Mouse (Mus musculus) C2C12 (cell line): Measurements from ENCODE around the gene Vmn1r123. TPM values are rescaled to one million over a fixed set of nuclear protein-coding genes. Genes with fewer than 3 reads are reported as not detected.
"Not testable (repeated sequence)": the region's sequence is repeated elsewhere in the genome, so short reads cannot be mapped to it uniquely, and the experiment has no call there.

Source experiments
- H3K27me3 ChIP-seq: one replicate; pipeline ENCODE4 v1.6.1; 2011; ENCODE audit not compliant: control insufficient read depth, insufficient read depth, insufficient read length
- H3K36me3 ChIP-seq: one replicate; pipeline ENCODE4 v1.6.1; 2011; ENCODE audit not compliant: control insufficient read depth, insufficient read depth
- H3K4me3 ChIP-seq: one replicate; pipeline ENCODE4 v1.5.1; 2011; ENCODE audit warnings: mild to moderate bottlenecking, control low read depth; ENCODE audit not compliant: poor library complexity, insufficient read depth, severe bottlenecking
- H3K79me2 ChIP-seq: one replicate; pipeline ENCODE4 v1.6.1; 2011; ENCODE audit not compliant: control insufficient read depth, insufficient read depth
- H3K79me3 ChIP-seq: one replicate; pipeline ENCODE4 v1.6.1; 2011; ENCODE audit warnings: low read depth, control low read depth
- H3ac ChIP-seq: one replicate; pipeline ENCODE3; 2011; ENCODE audit warnings: low read depth; ENCODE audit not compliant: control insufficient read depth, insufficient read length
- long read RNA-seq, 2 experiments: library from polyadenylated mRNA; unstranded; transcript quantifications; one replicate each; pipeline ENCODE4 v2.0.0; 2019 to 2020
- polyA plus RNA-seq: library from polyadenylated mRNA; unstranded; fragments of >200 nt; fragmentation: generic; extraction: Trizol; gene quantifications from one replicate; pipeline ENCODE4 v1.2.1, GENCODE M21; 2012; ENCODE audit warnings: missing spikeins

The Vmn1r123 gene
- polyA plus RNA-seq, result not detected
- long read RNA-seq, experiment 1, result 0 reads
- long read RNA-seq, experiment 2, result 0 reads

DNA sequence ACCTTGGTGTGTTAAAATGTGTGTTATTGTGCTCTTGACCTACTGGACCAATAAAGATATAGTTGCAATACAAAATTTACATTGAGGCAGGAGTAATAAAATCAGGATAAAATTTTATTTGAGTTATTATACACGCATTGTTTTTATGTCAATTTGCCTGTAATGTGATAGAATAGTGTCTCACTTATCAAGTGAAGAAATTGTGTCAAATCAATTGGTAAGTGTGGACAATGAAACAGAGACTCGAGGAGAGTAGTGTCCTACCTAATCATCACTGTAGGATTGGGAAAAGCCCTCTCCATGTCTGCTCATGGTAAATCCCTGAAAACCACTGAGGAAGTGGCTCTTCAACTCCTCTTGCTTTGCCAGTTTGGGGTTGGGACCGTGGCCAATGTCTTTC, at the start of gene Vmn1r123:
Gene Vmn1r123 (plus strand): TSS at position 301 of the 400 bp plus-strand sequence.
- not testable (repeated sequence) for H3K79me2 ChIP-seq, H3K79me3 ChIP-seq, H3ac ChIP-seq, H3K27me3 ChIP-seq, H3K36me3 ChIP-seq, H3K4me3 ChIP-seq

DNA sequence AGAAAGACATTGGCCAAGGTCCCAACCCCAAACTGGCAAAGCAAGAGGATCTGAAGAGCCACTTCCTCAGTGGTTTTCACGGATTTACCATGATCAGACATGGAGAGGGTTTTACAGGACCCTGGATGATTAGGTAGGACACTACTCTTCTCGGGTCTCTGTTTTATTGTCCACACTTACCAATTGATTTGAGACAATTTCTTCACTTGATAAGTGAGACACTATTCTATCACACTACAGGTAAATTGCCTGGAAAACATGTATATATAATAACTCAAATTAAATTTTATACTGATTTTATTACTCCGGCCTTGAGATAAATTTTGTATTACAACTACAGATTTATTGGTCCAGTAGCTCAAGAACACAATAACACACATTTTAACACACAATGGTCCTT, 28.0 kb upstream of the Vmn1r123 start, which contains the start of gene Vmn1r122:
Gene Vmn1r122 (minus strand): TSS at position 101 of the 400 bp plus-strand sequence.
- H3K27me3 ChIP-seq, H3K4me3 ChIP-seq, H3K36me3 ChIP-seq, H3ac ChIP-seq, H3K79me3 ChIP-seq, H3K79me2 ChIP-seq: not testable (repeated sequence)

DNA sequence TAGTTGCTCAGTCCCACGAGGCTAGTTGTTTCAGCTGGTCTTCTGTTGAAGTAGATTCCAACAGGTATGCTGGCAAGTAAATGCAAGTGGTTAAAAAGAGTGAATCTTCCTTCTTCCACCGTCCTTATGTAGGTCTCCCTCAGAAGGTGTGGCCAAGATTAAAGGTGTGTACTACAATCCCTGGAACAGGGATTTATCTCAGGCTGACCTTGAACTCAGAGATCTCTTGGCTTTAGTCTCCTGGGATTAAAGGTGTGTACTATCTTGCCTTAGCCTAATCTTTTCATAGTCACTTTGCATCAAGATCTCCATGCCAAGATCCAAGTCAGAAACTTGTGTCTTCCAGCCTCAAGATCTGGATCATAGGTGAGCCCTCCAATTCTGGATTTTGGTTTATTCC, 28.3 kb downstream of the Vmn1r123 start, which contains the start of gene Gm5157:
Gene Gm5157 (minus strand): TSS at position 101 of the 400 bp plus-strand sequence.
- not testable (repeated sequence) for H3K79me3 ChIP-seq, H3ac ChIP-seq, H3K79me2 ChIP-seq, H3K27me3 ChIP-seq, H3K4me3 ChIP-seq, H3K36me3 ChIP-seq

Other genes with a start within 250 kb of the Vmn1r123 start
- gene Vmn1r118, start 249.8 kb upstream of the Vmn1r123 start, polyA plus RNA-seq, result not detected
- gene Vmn1r119, start 149.7 kb upstream of the Vmn1r123 start, polyA plus RNA-seq, result not detected
- gene Vmn1r120, start 108.4 kb upstream of the Vmn1r123 start, polyA plus RNA-seq, result not detected
- gene Vmn1r121, start 63.7 kb upstream of the Vmn1r123 start, polyA plus RNA-seq, result not detected
- not detected for gene Vmn1r122, start 28.1 kb upstream of the Vmn1r123 start, polyA plus RNA-seq
- gene Gm5157, start 28.2 kb downstream of the Vmn1r123 start, polyA plus RNA-seq, result not detected
- gene Vmn1r124, start 98.4 kb downstream of the Vmn1r123 start, polyA plus RNA-seq, result not detected
- gene Vmn1r125, start 110.0 kb downstream of the Vmn1r123 start, polyA plus RNA-seq, result not detected
- gene Vmn1r126, start 139.3 kb downstream of the Vmn1r123 start, polyA plus RNA-seq, result not detected
- not detected for gene Vmn1r127, start 157.7 kb downstream of the Vmn1r123 start, polyA plus RNA-seq
- not detected for gene Vmn1r128, start 187.2 kb downstream of the Vmn1r123 start, polyA plus RNA-seq
- gene Vmn1r129, start 199.1 kb downstream of the Vmn1r123 start, polyA plus RNA-seq, result not detected